ENCODE assay signal across 9 mouse cellular contexts in the genomic region with DNA sequence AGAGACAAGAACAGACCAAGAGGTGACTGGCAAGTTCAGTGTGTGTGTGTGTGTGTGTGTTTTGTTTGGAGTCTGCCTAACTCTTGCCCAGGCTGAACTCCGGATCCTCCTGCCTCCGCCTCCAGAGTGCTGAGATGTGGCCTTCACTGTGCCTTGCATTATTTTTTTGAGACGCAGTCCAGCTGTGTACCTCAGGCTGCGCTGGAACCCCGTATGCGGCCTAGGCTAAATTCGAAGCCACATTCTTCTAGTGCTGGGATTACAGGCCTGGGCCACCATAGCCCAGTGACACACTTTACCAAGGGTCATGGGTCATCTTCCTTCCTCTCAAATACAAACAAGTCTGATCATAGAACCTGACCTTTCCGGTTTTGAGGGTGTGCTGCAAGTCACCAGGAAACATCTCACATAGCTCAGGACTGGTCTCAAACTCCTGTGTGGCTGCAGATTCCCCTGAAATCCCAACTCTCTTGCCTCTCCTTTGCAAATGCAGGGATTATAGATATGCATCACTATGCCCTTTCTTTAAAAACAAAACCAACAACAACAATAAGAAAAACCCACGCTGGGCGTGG. TPM values are rescaled to one million over a fixed set of nuclear protein-coding genes. Genes with fewer than 3 reads are reported as not detected.
A peak's percentile ranks its signal among the peaks of the same experiment; 100 is the strongest.
DNase-seq lines count a peak whose midpoint lies in the region; TF ChIP-seq lines count a peak whose summit lies in the region.
"Had no signal": no experiment of that assay in that cellular context is flagged by ENCODE, and none has a peak within 500 bp of the region (broad histone marks: within the 10 kb centered on the region; RNA-seq: fewer than 3 reads in every experiment).

No protein-coding gene starts in this region.

- H3K79me2 ChIP-seq in myocyte (ENCODE audit: control insufficient read depth, insufficient read depth) = peaks cover 19% of the 10 kb centered on the region

- H3K27me3 ChIP-seq in myocyte (ENCODE audit: control insufficient read depth, insufficient read depth, insufficient read length) = no peaks in the 10 kb centered on the region

- peak overlapping the region; percentile 88 for H3K4me3 ChIP-seq in left cerebral cortex, adult 2 months
- peak overlapping the region; percentile 60 for H3K4me3 ChIP-seq in cortical plate, adult 2 months (ENCODE audit: insufficient read depth, low read length)
- peak overlapping the region; percentile 77 for H3K4me3 ChIP-seq in myocyte

- no peak overlapping the region; the same call in 1 of the 2 replicates for H3K27ac ChIP-seq in left cerebral cortex, adult 2 months
- no peak overlapping the region for H3K27ac ChIP-seq in cortical plate, adult 2 months (ENCODE audit: insufficient read depth, low read length)

- peaks cover 34% of the 10 kb centered on the region for H3K36me3 ChIP-seq in myocyte (ENCODE audit: control insufficient read depth, insufficient read depth)

- intact Hi-C loops in left cerebral cortex, adult 2 months (cut with DNase I) = no loop called here
- intact Hi-C loops in left cerebral cortex, postnatal 14 days (cut with DNase I) = no loop called here

- no peak for TF ChIP-seq CTCF in left cerebral cortex, adult 2 months (IDR thresholded peaks at IDR 0.05)
- TF ChIP-seq CTCF in cortical plate, adult 2 months (IDR thresholded peaks at IDR 0.05; ENCODE audit: extremely low read depth, insufficient read depth, low read length) = no peak

- no peak for DNase-seq in left cerebral cortex, adult 2 months (ENCODE audit: extremely low spot score in 1 of 2, low spot score in 2 of 2)
- DNase-seq in left cerebral cortex, postnatal 14 days (ENCODE audit: low spot score in 2 of 2) = no peak
- peak; percentile 23 for DNase-seq in induced T-regulatory cell, adult 2 months (ENCODE audit: low read depth)
- DNase-seq in adrenal gland, postnatal 25 days = no peak
- DNase-seq in ovary, postnatal 14 days (ENCODE audit: low spot score) = no peak
- DNase-seq in left cerebral cortex, adult 18-20 months (ENCODE audit: low spot score in 2 of 2) = no peak
- DNase-seq: thymus, postnatal 25 days had no signal

- TF ChIP-seq POLR2A in cortical plate, adult 2 months (IDR thresholded peaks at IDR 0.05; ENCODE audit: extremely low read depth, insufficient read depth, low read length) = no peak
- TF ChIP-seq POLR2A in myocyte (IDR thresholded peaks at IDR 0.05; ENCODE audit: insufficient read length, low read depth) = no peak

- H3ac ChIP-seq in myocyte (ENCODE audit: control insufficient read depth, insufficient read length) = peak overlapping the region; percentile 80

- no peaks in the 10 kb centered on the region for H3K4me1 ChIP-seq in cortical plate, adult 2 months (ENCODE audit: control insufficient read depth, insufficient read depth, low read length)

- H3K4me2 ChIP-seq in myocyte (ENCODE audit: low read depth) = peak overlapping the region; percentile 97

TF ChIP-seq in myocyte, 11 proteins besides CTCF, POLR2A, EP300 and RAD21:
- TF ChIP-seq MAX (IDR thresholded peaks at IDR 0.05; ENCODE audit: low read depth) (no peak), SRF (IDR thresholded peaks at IDR 0.05; ENCODE audit: control insufficient read depth, insufficient read length, low read depth) (no peak), CEBPB (IDR thresholded peaks at IDR 0.05; ENCODE audit: insufficient read depth, poor library complexity, severe bottlenecking) (no peak), POLR2AphosphoS2 (IDR thresholded peaks at IDR 0.05; ENCODE audit: insufficient read length, low read depth) (no peak), MYOD1 (IDR thresholded peaks at IDR 0.05; ENCODE audit: control insufficient read depth in 1 of 3, insufficient read length in 2 of 3, low read depth in 2 of 3) (no peak), MYOG (IDR thresholded peaks at IDR 0.05; ENCODE audit: control insufficient read depth in 1 of 3, insufficient read depth in 1 of 3, insufficient read length in 2 of 3, low read depth in 2 of 3) (no peak), TCF12 (IDR thresholded peaks at IDR 0.05; ENCODE audit: insufficient read depth, poor library complexity, severe bottlenecking) (no peak), E2F4 (IDR thresholded peaks at IDR 0.05; ENCODE audit: insufficient read depth) (no peak), REST (IDR thresholded peaks at IDR 0.05; ENCODE audit: insufficient read depth, insufficient read length) (no peak), USF1 (IDR thresholded peaks at IDR 0.05; ENCODE audit: low read depth) (no peak), TCF3 (IDR thresholded peaks at IDR 0.05; ENCODE audit: insufficient read length, low read depth) (no peak)

RNA-seq across cellular contexts. Expression of a gene that starts 1.1 kb away (rescaled TPM):
- total RNA-seq in left cerebral cortex, adult 2 months (2021) = 10 to 100 TPM; 86.1 to 94.7 TPM
- 10 to 100 TPM; 91.5 to 93.8 TPM for total RNA-seq in left cerebral cortex, postnatal 14 days (2021)
- polyA plus RNA-seq in cortical plate, adult 2 months (2012; rRNA removed) = 108 and 118 TPM in 2 replicates
- polyA plus RNA-seq in myocyte (2012; fragmentation: generic; extraction: Trizol) = 236 TPM
- 206 and 217 TPM in 2 replicates for total RNA-seq in adrenal gland, postnatal 25 days (2021)
- total RNA-seq in left cerebral cortex, adult 18-20 months (2021) = 10 to 100 TPM; 91.4 to 96.7 TPM

RNA-seq across cellular contexts. Expression of a gene that starts 8.4 kb away (rescaled TPM):
- 10 to 100 TPM; 33.1 to 36.2 TPM for total RNA-seq in left cerebral cortex, adult 2 months (2021)
- total RNA-seq in left cerebral cortex, postnatal 14 days (2021) = 10 to 100 TPM; 30.6 to 36.9 TPM
- 70.1 and 77.2 TPM in 2 replicates for polyA plus RNA-seq in cortical plate, adult 2 months (2012; rRNA removed)
- 37.0 TPM for polyA plus RNA-seq in myocyte (2012; fragmentation: generic; extraction: Trizol)
- 70.0 and 72.2 TPM in 2 replicates for total RNA-seq in adrenal gland, postnatal 25 days (2021)
- total RNA-seq in left cerebral cortex, adult 18-20 months (2021) = 10 to 100 TPM; 29.7 to 37.1 TPM

RNA-seq across cellular contexts. Expression of a gene that starts 11.2 kb away (rescaled TPM):
- total RNA-seq in left cerebral cortex, adult 2 months (2021) = 1 to 10 TPM; 6.5 to 9.3 TPM
- 1 to 10 TPM; 4.0 to 4.3 TPM for total RNA-seq in left cerebral cortex, postnatal 14 days (2021)
- polyA plus RNA-seq in cortical plate, adult 2 months (2012; rRNA removed) = 3.4 and 4.2 TPM in 2 replicates
- polyA plus RNA-seq in myocyte (2012; fragmentation: generic; extraction: Trizol) = 3.3 TPM
- 5.9 and 23.7 TPM in 2 replicates for total RNA-seq in adrenal gland, postnatal 25 days (2021)
- total RNA-seq in left cerebral cortex, adult 18-20 months (2021) = 1 to 10 TPM; 8.2 TPM

RNA-seq across cellular contexts. Expression of a gene that starts 11.4 kb away (rescaled TPM):
- total RNA-seq in left cerebral cortex, adult 2 months (2021) = not detected
- not detected for total RNA-seq in left cerebral cortex, postnatal 14 days (2021)
- not detected in 2 replicates for polyA plus RNA-seq in cortical plate, adult 2 months (2012; rRNA removed)
- not detected for polyA plus RNA-seq in myocyte (2012; fragmentation: generic; extraction: Trizol)
- not detected in 2 replicates for total RNA-seq in adrenal gland, postnatal 25 days (2021)
- total RNA-seq in left cerebral cortex, adult 18-20 months (2021) = not detected

RNA-seq across cellular contexts. Expression of a gene that starts 16.3 kb away (rescaled TPM):
- 10 to 100 TPM; 22.5 to 23.2 TPM for total RNA-seq in left cerebral cortex, adult 2 months (2021)
- total RNA-seq in left cerebral cortex, postnatal 14 days (2021) = 10 to 100 TPM; 15.9 to 22.2 TPM
- polyA plus RNA-seq in cortical plate, adult 2 months (2012; rRNA removed) = 40.1 and 41.3 TPM in 2 replicates
- 73.1 TPM for polyA plus RNA-seq in myocyte (2012; fragmentation: generic; extraction: Trizol)
- total RNA-seq in adrenal gland, postnatal 25 days (2021) = 48.8 and 57.4 TPM in 2 replicates
- total RNA-seq in left cerebral cortex, adult 18-20 months (2021) = 10 to 100 TPM; 20.2 to 23.0 TPM
